Mouse (Mus musculus): ENCODE measurements around the gene Srsf2. TPM values are rescaled to one million over a fixed set of nuclear protein-coding genes. Genes with fewer than 3 reads are reported as not detected.

Gene Srsf2
- total and polyA plus RNA-seq, 2 experiments from 2014 or later, result 253 to 454 TPM

DNA sequence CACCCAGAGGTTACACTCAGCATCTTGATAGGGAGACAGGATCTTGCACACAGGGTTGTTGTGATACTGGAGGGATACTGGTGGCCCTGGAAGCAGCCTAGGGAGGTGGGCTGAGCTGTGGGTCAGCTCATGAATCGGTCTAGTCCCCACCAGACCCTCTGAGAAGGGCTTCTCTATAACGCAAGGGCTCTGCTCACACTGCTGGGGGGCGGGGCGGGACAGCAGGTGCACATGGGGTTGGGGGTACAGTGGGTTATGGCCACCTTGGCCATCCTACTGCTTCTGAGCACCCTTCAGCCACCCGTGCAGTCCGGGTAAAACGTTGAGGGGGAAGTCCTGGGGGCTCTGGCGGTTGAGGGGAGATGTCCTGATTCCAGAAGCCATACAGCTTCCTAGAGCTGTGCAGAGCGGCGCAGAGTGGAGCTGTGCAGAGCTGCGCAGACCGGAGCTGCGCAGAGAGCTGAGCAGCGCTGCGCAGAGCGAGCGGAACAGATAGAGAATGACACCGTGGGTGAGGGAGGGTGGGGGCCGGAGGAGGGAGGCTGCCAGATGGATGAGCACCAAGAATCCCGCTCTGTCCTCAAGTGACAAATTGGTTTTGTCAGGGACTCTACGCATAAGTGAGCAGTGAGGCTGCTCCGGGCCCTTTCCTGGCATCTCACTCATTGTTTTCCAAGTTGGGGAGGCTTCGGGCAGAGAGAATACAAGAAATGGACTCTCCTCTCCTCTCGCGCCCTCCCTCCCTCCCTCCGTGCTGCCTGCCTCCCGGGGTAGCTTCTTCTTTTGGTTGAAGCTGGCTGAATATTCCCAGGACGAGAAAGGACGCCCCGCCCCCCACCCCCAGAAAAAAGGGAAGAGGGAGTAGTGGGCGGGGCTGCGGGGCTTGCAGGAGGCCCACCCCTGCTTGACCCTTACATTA is 41.7 kb downstream of the Srsf2 start:
- H3K4me2 ChIP-seq (ENCODE audit: low read depth, low read length), result peak overlapping the region; percentile 54
- H3K9ac ChIP-seq (replicated peaks; ENCODE audit: low read length), result peak overlapping the region; percentile 50
- DNase-seq (ENCODE audit: low spot score), result peak; percentile 96
- 3% methylated on average over 32 of the region's 32 CpGs for WGBS
- peaks cover 50% of the 10 kb centered on the region for H3K4me1 ChIP-seq (ENCODE audit: insufficient read depth, low read length)
- no peaks in the 10 kb centered on the region for H3K36me3 ChIP-seq (ENCODE audit: insufficient read depth, low read length)
- no peaks in the 10 kb centered on the region for H3K27me3 ChIP-seq (ENCODE audit: insufficient read depth, low read length)
- TF ChIP-seq CTCF (IDR thresholded peaks at IDR 0.05; ENCODE audit: low read depth), result peak; percentile 47
- H3K4me3 ChIP-seq (ENCODE audit: low read length), result peak overlapping the region; percentile 23; the same call in 1 of the 2 replicates
- H3K27ac ChIP-seq, result peak overlapping the region; percentile 95
- ATAC-seq, result peak; percentile 95
- no peaks in the 10 kb centered on the region for H3K9me3 ChIP-seq (ENCODE audit: low read length)

DNA sequence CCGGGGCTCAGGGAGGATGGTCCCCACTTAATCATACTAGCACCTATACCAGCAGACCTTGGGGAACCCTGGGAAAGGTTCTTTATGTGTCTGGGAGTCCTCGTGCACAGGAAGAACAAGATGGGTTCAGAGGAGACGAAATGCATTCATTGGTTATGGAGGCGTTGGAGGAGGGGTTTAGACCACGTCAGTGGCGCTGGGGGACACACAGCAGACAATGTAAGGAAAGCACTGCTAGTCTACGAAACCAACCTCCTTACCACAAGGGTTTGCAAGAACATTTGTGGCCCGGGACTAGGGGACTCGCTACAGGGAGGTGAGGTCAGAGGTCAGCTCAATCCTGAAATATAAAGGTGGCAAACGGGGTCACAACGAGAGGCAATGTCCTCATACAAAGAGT is 42.4 kb downstream of the Srsf2 start:
- TF ChIP-seq CTCF (IDR thresholded peaks at IDR 0.05; ENCODE audit: low read depth), result no peak
- H3K9ac ChIP-seq (replicated peaks; ENCODE audit: low read length), result peak overlapping the region; percentile 50; the same call in 1 of the 2 replicates
- H3K4me1 ChIP-seq (ENCODE audit: insufficient read depth, low read length), result peaks cover 50% of the 10 kb centered on the region
- peak; percentile 74 for DNase-seq (ENCODE audit: low spot score)
- WGBS, result 36% methylated on average over 11 of the region's 11 CpGs
- no peaks in the 10 kb centered on the region for H3K9me3 ChIP-seq (ENCODE audit: low read length)
- peak overlapping the region; percentile 54 for H3K4me2 ChIP-seq (ENCODE audit: low read depth, low read length)
- ATAC-seq, result 0 out of 2 replicates have a peak, but pooled peaks have one; percentile 19
- H3K27me3 ChIP-seq (ENCODE audit: insufficient read depth, low read length), result no peaks in the 10 kb centered on the region
- peak overlapping the region; percentile 95 for H3K27ac ChIP-seq
- no peaks in the 10 kb centered on the region for H3K36me3 ChIP-seq (ENCODE audit: insufficient read depth, low read length)
- no peak overlapping the region for H3K4me3 ChIP-seq (ENCODE audit: low read length)

- Histone ChIP-seq H3K9me3 (ENCODE audit: low read length) (no peaks in the 10 kb centered on the region), H3K4me1 (ENCODE audit: insufficient read depth, low read length) (peaks cover 45% of the 10 kb centered on the region), H3K36me3 (ENCODE audit: insufficient read depth, low read length) (no peaks in the 10 kb centered on the region), H3K4me3 (ENCODE audit: low read length) (no peak overlapping the region), H3K27me3 (ENCODE audit: insufficient read depth, low read length) (no peaks in the 10 kb centered on the region), H3K27ac (no peak overlapping the region), H3K4me2 (ENCODE audit: low read depth, low read length) (no peak overlapping the region), H3K9ac (replicated peaks; ENCODE audit: low read length) (no peak overlapping the region)
- no peak for DNase-seq (ENCODE audit: low spot score)
- no peak for ATAC-seq
- no peak for TF ChIP-seq CTCF (IDR thresholded peaks at IDR 0.05; ENCODE audit: low read depth)
- 62% methylated on average over 8 of the region's 8 CpGs for WGBS
Measured at GRCm38 (mm10) chr11:116809520-116809919, 43.4 kb downstream of the Srsf2 start.

DNA sequence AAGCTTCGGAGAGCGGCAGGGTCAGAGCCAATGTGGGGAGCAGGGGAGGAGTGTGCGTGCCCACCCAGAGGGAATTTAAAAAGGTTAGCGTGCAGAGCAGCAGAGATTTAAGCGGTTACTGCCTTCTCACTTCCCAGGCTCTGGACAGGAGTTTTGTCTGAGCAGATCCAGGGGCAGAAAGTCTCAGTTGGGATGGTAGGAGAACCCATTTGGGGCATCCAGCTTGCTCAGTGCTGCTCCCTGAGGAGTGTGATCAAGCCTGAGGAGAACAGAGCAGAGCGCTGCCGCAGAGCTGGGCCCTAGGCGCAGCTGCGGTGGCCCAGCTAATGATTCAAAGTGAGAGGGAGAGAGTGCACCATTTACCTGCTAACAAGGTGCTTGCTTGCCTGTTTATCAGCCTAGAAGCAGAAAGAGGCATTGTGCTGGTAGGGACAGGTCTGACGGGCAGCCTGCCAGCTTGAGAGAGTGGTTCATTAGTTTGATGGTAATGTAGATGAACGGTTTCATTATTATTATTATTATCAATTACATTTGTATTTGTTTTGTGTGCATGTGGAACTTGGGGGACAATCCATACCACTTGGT is 44.0 kb downstream of the Srsf2 start:
- Histone ChIP-seq H3K36me3 (ENCODE audit: insufficient read depth, low read length) (no peaks in the 10 kb centered on the region), H3K27me3 (ENCODE audit: insufficient read depth, low read length) (no peaks in the 10 kb centered on the region), H3K4me1 (ENCODE audit: insufficient read depth, low read length) (peaks cover 38% of the 10 kb centered on the region), H3K4me3 (ENCODE audit: low read length) (no peak overlapping the region), H3K4me2 (ENCODE audit: low read depth, low read length) (no peak overlapping the region), H3K9ac (replicated peaks; ENCODE audit: low read length) (no peak overlapping the region), H3K27ac (0 out of 2 replicates have a peak overlapping the region, but pooled peaks have one; percentile 54), H3K9me3 (ENCODE audit: low read length) (no peaks in the 10 kb centered on the region)
- ATAC-seq (no peak), DNase-seq (ENCODE audit: low spot score) (no peak)
- no peak for TF ChIP-seq CTCF (IDR thresholded peaks at IDR 0.05; ENCODE audit: low read depth)
- WGBS, result 67% methylated on average over 11 of the region's 11 CpGs

DNA sequence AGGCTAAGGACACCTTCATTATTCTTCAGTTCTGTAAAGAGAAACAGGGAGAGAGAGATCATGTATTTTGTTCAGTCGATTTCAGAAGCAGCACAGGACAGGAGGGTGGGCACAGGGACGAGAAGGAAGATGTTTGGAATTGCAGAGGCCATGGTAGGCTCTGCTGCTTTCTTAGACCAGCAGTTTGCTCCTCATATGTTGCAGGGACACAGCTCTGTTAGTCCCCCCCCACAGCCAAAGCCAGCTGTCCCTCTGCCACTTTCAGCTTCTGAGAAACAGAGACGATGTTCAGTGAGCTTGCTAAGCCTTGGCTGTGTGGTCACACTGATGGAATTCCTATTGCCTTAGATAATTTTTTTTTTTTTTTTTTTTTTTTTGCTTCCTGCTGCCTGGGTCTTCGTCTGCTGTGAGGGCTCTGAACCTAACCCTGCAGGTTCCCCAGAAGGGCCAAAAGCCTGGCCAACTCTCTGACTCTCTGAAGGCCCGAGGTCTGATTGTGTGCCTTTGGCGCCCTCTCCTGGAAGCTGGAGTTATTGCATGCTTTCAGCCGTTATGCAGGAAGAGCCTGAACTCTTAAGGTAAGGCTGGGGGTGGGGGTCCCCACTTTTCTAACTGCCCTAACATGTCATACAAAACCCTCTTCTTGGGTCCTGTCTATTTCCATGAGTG is 44.8 kb downstream of the Srsf2 start:
- TF ChIP-seq CTCF (IDR thresholded peaks at IDR 0.05; ENCODE audit: low read depth), result peak; percentile 94
- Histone ChIP-seq H3K4me3 (ENCODE audit: low read length) (no peak overlapping the region), H3K27me3 (ENCODE audit: insufficient read depth, low read length) (no peaks in the 10 kb centered on the region), H3K9me3 (ENCODE audit: low read length) (no peaks in the 10 kb centered on the region), H3K36me3 (ENCODE audit: insufficient read depth, low read length) (no peaks in the 10 kb centered on the region), H3K9ac (replicated peaks; ENCODE audit: low read length) (0 out of 2 replicates have a peak overlapping the region, but pooled peaks have one; percentile 3), H3K4me1 (ENCODE audit: insufficient read depth, low read length) (peaks cover 30% of the 10 kb centered on the region), H3K4me2 (ENCODE audit: low read depth, low read length) (no peak overlapping the region), H3K27ac (peak overlapping the region; percentile 54)
- ATAC-seq (no peak), DNase-seq (ENCODE audit: low spot score) (peak; percentile 93)
- WGBS, result 17% methylated on average over 7 of the region's 7 CpGs

DNA sequence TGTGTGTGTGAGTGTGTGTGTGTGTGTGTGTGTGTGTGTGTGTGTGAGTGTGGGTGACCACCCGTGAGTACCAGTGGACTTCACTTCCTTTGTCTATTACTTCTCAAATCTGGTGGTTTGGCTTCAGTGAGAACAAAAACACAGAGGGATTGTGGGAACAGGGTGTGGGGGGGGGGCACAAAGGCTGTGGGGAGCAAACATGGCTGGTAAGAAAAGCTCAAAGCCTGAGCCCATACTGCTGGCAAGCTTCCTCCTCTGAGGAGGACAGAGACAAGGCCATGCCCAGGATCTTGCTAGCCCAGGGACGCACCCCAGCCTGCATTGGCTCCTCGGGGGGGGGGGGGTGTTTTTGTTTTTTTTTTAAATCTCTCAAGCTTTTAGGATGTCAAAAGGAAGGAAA is 45.4 kb downstream of the Srsf2 start:
- Histone ChIP-seq H3K36me3 (ENCODE audit: insufficient read depth, low read length) (no peaks in the 10 kb centered on the region), H3K4me2 (ENCODE audit: low read depth, low read length) (no peak overlapping the region), H3K4me3 (ENCODE audit: low read length) (no peak overlapping the region), H3K9ac (replicated peaks; ENCODE audit: low read length) (0 out of 2 replicates have a peak overlapping the region, but pooled peaks have one; percentile 3), H3K9me3 (ENCODE audit: low read length) (no peaks in the 10 kb centered on the region), H3K27ac (peak overlapping the region; percentile 49), H3K4me1 (ENCODE audit: insufficient read depth, low read length) (peaks cover 25% of the 10 kb centered on the region), H3K27me3 (ENCODE audit: insufficient read depth, low read length) (no peaks in the 10 kb centered on the region)
- 73% methylated on average over 3 of the region's 3 CpGs for WGBS
- TF ChIP-seq CTCF (IDR thresholded peaks at IDR 0.05; ENCODE audit: low read depth), result no peak
- DNase-seq (ENCODE audit: low spot score), result no peak
- ATAC-seq, result no peak
